Mouse (Mus musculus) kidney, adult 2 months (tissue): ENCODE data around the gene Pm20d1. TPM values are rescaled to one million over a fixed set of nuclear protein-coding genes. Genes with fewer than 3 reads are reported as not detected.

Experiments used
- DNase-seq: peaks from one replicate; pipeline ENCODE4 v3.0.0; 2021
- H3K27ac ChIP-seq: fragments of 200-500 bp; 2 replicates; pipeline ENCODE4 v1.5.1; 2012; ENCODE audit warnings: low read depth, low read length, control low read depth, inconsistent platforms; ENCODE audit not compliant: insufficient read depth
- H3K27me3 ChIP-seq: fragments of 200-500 bp; replicated peaks from 2 replicates; pipeline ENCODE4 v1.6.1; 2012; ENCODE audit warnings: mild to moderate bottlenecking, moderate library complexity, low read length, inconsistent platforms; ENCODE audit not compliant: control insufficient read depth, insufficient read depth
- H3K36me3 ChIP-seq: fragments of 200-500 bp; 2 replicates; pipeline ENCODE4 v1.6.1; 2012; ENCODE audit warnings: mild to moderate bottlenecking, moderate library complexity, low read length, inconsistent platforms; ENCODE audit not compliant: control insufficient read depth, insufficient read depth
- H3K4me1 ChIP-seq: fragments of 200-500 bp; 2 replicates; pipeline ENCODE4 v1.6.1; 2011; ENCODE audit warnings: low read length; ENCODE audit not compliant: control insufficient read depth, insufficient read depth
- H3K4me3 ChIP-seq: fragments of 200-500 bp; 2 replicates; pipeline ENCODE4 v1.5.1; 2011; ENCODE audit warnings: mild to moderate bottlenecking, low read depth, low read length, control low read depth; ENCODE audit not compliant: insufficient read depth
- CTCF ChIP-seq: fragments of 200-500 bp; conservative IDR thresholded peaks from 2 replicates; pipeline ENCODE4 v1.5.1; 2011; ENCODE audit warnings: low read depth, mild to moderate bottlenecking, control low read depth, low read length, moderate library complexity, mixed read lengths; ENCODE audit not compliant: insufficient read depth, insufficient read length
- POLR2A ChIP-seq: fragments of 200-500 bp; IDR thresholded peaks from one replicate; pipeline ENCODE4 v1.6.1; 2011; ENCODE audit warnings: low read depth, low read length, control low read depth
- WGBS: fragments of 180-500 bp; shearing (Covaris S2); methylation state at CpG from one replicate; pipeline ENCODE4 v1.1.7; 2018; 5-methylcytosine and 5-hydroxymethylcytosine counted together
- polyA plus RNA-seq: library from polyadenylated mRNA; depleted of rRNA; stranded (reverse); fragments of >200 nt; gene quantifications from 2 replicates; pipeline ENCODE4 v1.2.3, GENCODE M21; 2012

Pm20d1 gene
- polyA plus RNA-seq, 1 experiment, result 26.3 TPM

GRCm38 (mm10) chr1:131763683-131764082 is 33.5 kb upstream of the Pm20d1 start:
- 61% methylated on average over 9 of the region's 9 CpGs for whole genome bisulfite sequencing
- TF ChIP-seq POLR2A (no peak), CTCF (no peak)
- no peak overlapping the region for H3K4me3 ChIP-seq
- no peak overlapping the region for H3K27ac ChIP-seq
- no peaks in the 10 kb centered on the region for H3K4me1 ChIP-seq
- no peak for DNase-seq
- no peaks in the 10 kb centered on the region for H3K27me3 ChIP-seq
- H3K36me3 ChIP-seq, result no peaks in the 10 kb centered on the region

GRCm38 (mm10) chr1:131764581-131765338 is 32.4 kb upstream of the Pm20d1 start:
- no peak for DNase-seq
- Histone ChIP-seq H3K36me3 (no peaks in the 10 kb centered on the region), H3K4me3 (no peak overlapping the region), H3K27me3 (no peaks in the 10 kb centered on the region), H3K27ac (no peak overlapping the region), H3K4me1 (no peaks in the 10 kb centered on the region)
- WGBS, result 60% methylated on average over 8 of the region's 8 CpGs
- no peak for TF ChIP-seq CTCF
- TF ChIP-seq POLR2A, result no peak

GRCm38 (mm10) chr1:131765357-131766001 is 31.7 kb upstream of the Pm20d1 start:
- Histone ChIP-seq H3K4me1 (no peaks in the 10 kb centered on the region), H3K36me3 (no peaks in the 10 kb centered on the region), H3K27me3 (no peaks in the 10 kb centered on the region), H3K4me3 (no peak overlapping the region), H3K27ac (no peak overlapping the region)
- DNase-seq, result peak; percentile 71
- TF ChIP-seq POLR2A, result no peak
- peak; percentile 97 for TF ChIP-seq CTCF
- 12% methylated on average over 11 of the region's 11 CpGs for WGBS

- Histone ChIP-seq H3K4me3 (no peak overlapping the region), H3K4me1 (peaks cover 4% of the 10 kb centered on the region; the same call in 1 of the 2 replicates), H3K27me3 (no peaks in the 10 kb centered on the region), H3K27ac (no peak overlapping the region), H3K36me3 (no peaks in the 10 kb centered on the region)
- no peak for DNase-seq
- TF ChIP-seq POLR2A (no peak), CTCF (no peak)
- WGBS, result 66% methylated on average over 3 of the region's 3 CpGs
These were observed 27.9 kb upstream of the Pm20d1 start for GRCm38 (mm10) chr1:131769296-131769695.

- H3K27me3 ChIP-seq, result no peaks in the 10 kb centered on the region
- H3K36me3 ChIP-seq, result no peaks in the 10 kb centered on the region
- 0 out of 2 replicates have a peak overlapping the region, but pooled peaks have one; percentile 10 for H3K27ac ChIP-seq
- 36% methylated on average over 4 of the region's 4 CpGs for WGBS
- H3K4me1 ChIP-seq, result peaks cover 4% of the 10 kb centered on the region; the same call in 1 of the 2 replicates
- H3K4me3 ChIP-seq, result no peak overlapping the region
- TF ChIP-seq CTCF, result no peak
- no peak for TF ChIP-seq POLR2A
- peak; percentile 91 for DNase-seq
These were observed 26.5 kb upstream of the Pm20d1 start for GRCm38 (mm10) chr1:131770656-131771055.

- no peak overlapping the region for H3K27ac ChIP-seq
- H3K27me3 ChIP-seq, result no peaks in the 10 kb centered on the region
- no peak for DNase-seq
- TF ChIP-seq POLR2A, result no peak
- no peak for TF ChIP-seq CTCF
- H3K36me3 ChIP-seq, result no peaks in the 10 kb centered on the region
- peaks cover 4% of the 10 kb centered on the region; the same call in 1 of the 2 replicates for H3K4me1 ChIP-seq
- H3K4me3 ChIP-seq, result no peak overlapping the region
These were observed 25.7 kb upstream of the Pm20d1 start for GRCm38 (mm10) chr1:131771440-131771839.

- Histone ChIP-seq H3K36me3 (no peaks in the 10 kb centered on the region), H3K27me3 (no peaks in the 10 kb centered on the region), H3K4me3 (no peak overlapping the region), H3K27ac (no peak overlapping the region), H3K4me1 (no peaks in the 10 kb centered on the region; the same call in 1 of the 2 replicates)
- TF ChIP-seq POLR2A (no peak), CTCF (no peak)
- no peak for DNase-seq
- 47% methylated on average over 3 of the region's 3 CpGs for WGBS
These were observed 2.6 kb upstream of the Pm20d1 start for GRCm38 (mm10) chr1:131794591-131794990.
